Mouse (Mus musculus) CH12.LX (cell line): ENCODE data around the gene 2610318N02Rik. TPM values are rescaled to one million over a fixed set of nuclear protein-coding genes. Genes with fewer than 3 reads are reported as not detected.

Experiments used
- DNase-seq: peaks from one replicate; pipeline ENCODE4 v3.0.0-alpha.2; 2013; ENCODE audit errors: extremely low read depth
- H3K27ac ChIP-seq: 2 replicates; pipeline ENCODE4 v1.5.1; 2012; ENCODE audit warnings: low read depth, mild to moderate bottlenecking, control low read depth, moderate library complexity; ENCODE audit not compliant: insufficient read depth
- H3K27me3 ChIP-seq: replicated peaks from 2 replicates; pipeline ENCODE3; 2012; ENCODE audit warnings: inconsistent platforms
- H3K36me3 ChIP-seq, 2 experiments: replicated peaks in 1 of 2; 2 replicates each; pipeline versions ENCODE3 to v1.6.1; 2012; ENCODE audit warnings: inconsistent platforms in 1 of 2, low read length in 1 of 2, mild to moderate bottlenecking in 1 of 2, mixed read lengths in 1 of 2, moderate library complexity in 1 of 2; ENCODE audit not compliant: control insufficient read depth in 1 of 2, insufficient read depth in 1 of 2
- H3K4me1 ChIP-seq, 2 experiments: 2 replicates each; pipeline ENCODE4 v1.6.1; 2012; ENCODE audit warnings: inconsistent platforms in 1 of 2, moderate library complexity in 1 of 2; ENCODE audit not compliant: insufficient read depth in 2 of 2, control insufficient read depth in 1 of 2
- H3K4me2 ChIP-seq: 2 replicates; pipeline ENCODE4 v1.6.1; 2012; ENCODE audit warnings: low read depth, mild to moderate bottlenecking, control low read depth; ENCODE audit not compliant: poor library complexity, insufficient read depth, severe bottlenecking
- H3K4me3 ChIP-seq, 3 experiments: fragments of 150-350 bp in 1 of 3; sonication (generic) in 1 of 3; replicated peaks in 1 of 3; 2 replicates each; pipeline versions ENCODE3 to v1.5.1; 2011 to 2012; ENCODE audit warnings: low read depth in 2 of 3, low read length in 2 of 3, mild to moderate bottlenecking in 2 of 3, moderate library complexity in 2 of 3, control low read depth in 1 of 3, improper control_type of control experiment in 1 of 3, inconsistent platforms in 1 of 3, mixed read lengths in 1 of 3; ENCODE audit not compliant: poor library complexity in 1 of 3
- H3K79me2 ChIP-seq: replicated peaks from 2 replicates; pipeline ENCODE4 v1.6.1; 2012; ENCODE audit warnings: mild to moderate bottlenecking, moderate library complexity; ENCODE audit not compliant: control insufficient read depth, poor library complexity, insufficient read depth, severe bottlenecking; ENCODE audit errors: extremely low read depth
- H3K9ac ChIP-seq: 2 replicates; pipeline ENCODE4 v1.6.1; 2012; ENCODE audit warnings: low read depth, mild to moderate bottlenecking, control low read depth, moderate library complexity; ENCODE audit not compliant: insufficient read depth
- H3K9me3 ChIP-seq: replicated peaks from 2 replicates; pipeline ENCODE3; 2012; ENCODE audit warnings: low read length, inconsistent platforms, mixed read lengths
- CHD2 ChIP-seq: IDR thresholded peaks from 2 replicates; pipeline ENCODE4 v1.6.1; 2011; ENCODE audit warnings: low read length, improper control_type of control experiment
- CTCF ChIP-seq, 2 experiments: IDR thresholded peaks in 1 of 2; conservative IDR thresholded peaks in 1 of 2; 2 replicates each; pipeline ENCODE4 v1.5.1; 2011 to 2012; ENCODE audit warnings: low read depth in 2 of 2, low read length in 2 of 2, improper control_type of control experiment in 1 of 2, inconsistent platforms in 1 of 2, mild to moderate bottlenecking in 1 of 2, moderate library complexity in 1 of 2
- ELF1 ChIP-seq: IDR thresholded peaks from 2 replicates; pipeline ENCODE4 v1.6.1; 2014; ENCODE audit warnings: low read depth, mild to moderate bottlenecking, inconsistent platforms, low read length, improper control_type of control experiment
- GABPA ChIP-seq: IDR thresholded peaks from 2 replicates; pipeline ENCODE4 v1.6.1; 2012; ENCODE audit warnings: low read depth, low read length, improper control_type of control experiment, inconsistent platforms; ENCODE audit not compliant: insufficient replicate concordance
- HCFC1 ChIP-seq: IDR thresholded peaks from 2 replicates; pipeline ENCODE4 v1.6.1; 2012; ENCODE audit warnings: low read depth, mild to moderate bottlenecking, inconsistent platforms, low read length, improper control_type of control experiment
- JUN ChIP-seq: IDR thresholded peaks from 2 replicates; pipeline ENCODE4 v1.6.1; 2011; ENCODE audit warnings: low read depth, mild to moderate bottlenecking, low read length, improper control_type of control experiment, moderate library complexity; ENCODE audit not compliant: insufficient read depth
- JUND ChIP-seq: conservative IDR thresholded peaks from 2 replicates; pipeline ENCODE4 v1.6.1; 2011; ENCODE audit warnings: low read depth, low read length, improper control_type of control experiment
- KAT2A ChIP-seq: IDR thresholded peaks from 2 replicates; pipeline ENCODE4 v1.6.1; 2012; ENCODE audit warnings: low read length, improper control_type of control experiment, inconsistent platforms; ENCODE audit not compliant: insufficient replicate concordance
- MAFK ChIP-seq: IDR thresholded peaks from 2 replicates; pipeline ENCODE4 v1.6.1; 2011; ENCODE audit warnings: low read length, improper control_type of control experiment; ENCODE audit not compliant: insufficient replicate concordance
- MAX ChIP-seq: IDR thresholded peaks from 2 replicates; pipeline ENCODE4 v1.6.1; 2011; ENCODE audit warnings: low read length, improper control_type of control experiment
- MAZ ChIP-seq: IDR thresholded peaks from 2 replicates; pipeline ENCODE4 v1.6.1; 2012; ENCODE audit warnings: low read depth, mild to moderate bottlenecking, inconsistent platforms, low read length, improper control_type of control experiment, moderate library complexity
- MEF2A ChIP-seq: IDR thresholded peaks from 2 replicates; pipeline ENCODE4 v1.6.1; 2014; ENCODE audit warnings: low read depth, mild to moderate bottlenecking, inconsistent platforms, low read length, improper control_type of control experiment, borderline replicate concordance
- MYC ChIP-seq: IDR thresholded peaks from 2 replicates; pipeline ENCODE4 v1.6.1; 2011; ENCODE audit warnings: low read depth, mild to moderate bottlenecking, improper control_type of control experiment, low read length
- NRF1 ChIP-seq: IDR thresholded peaks from 2 replicates; pipeline ENCODE4 v1.6.1; 2014; ENCODE audit warnings: low read depth, mild to moderate bottlenecking, inconsistent platforms, low read length, improper control_type of control experiment, moderate library complexity
- POLR2A ChIP-seq: IDR thresholded peaks from 2 replicates; pipeline ENCODE4 v1.6.1; 2011; ENCODE audit warnings: low read depth, mild to moderate bottlenecking, improper control_type of control experiment, low read length
- POLR2AphosphoS2 ChIP-seq: IDR thresholded peaks from 2 replicates; pipeline ENCODE4 v1.6.1; 2011; ENCODE audit warnings: low read depth, low read length, improper control_type of control experiment
- RAD21 ChIP-seq: IDR thresholded peaks from 2 replicates; pipeline ENCODE4 v1.6.1; 2011; ENCODE audit warnings: low read depth, mild to moderate bottlenecking, low read length, improper control_type of control experiment, moderate library complexity
- SIN3A ChIP-seq: IDR thresholded peaks from 2 replicates; pipeline ENCODE4 v1.6.1; 2012; ENCODE audit warnings: low read length, improper control_type of control experiment, inconsistent platforms
- TBP ChIP-seq: conservative IDR thresholded peaks from 2 replicates; pipeline ENCODE4 v1.6.1; 2011; ENCODE audit warnings: low read depth, low read length, improper control_type of control experiment
- TCF12 ChIP-seq: IDR thresholded peaks from 2 replicates; pipeline ENCODE4 v1.6.1; 2014; ENCODE audit warnings: low read depth, mild to moderate bottlenecking, inconsistent platforms, low read length, improper control_type of control experiment
- UBTF ChIP-seq: IDR thresholded peaks from 2 replicates; pipeline ENCODE4 v1.6.1; 2012; ENCODE audit warnings: low read depth, mild to moderate bottlenecking, inconsistent platforms, low read length, improper control_type of control experiment, moderate library complexity
- USF1 ChIP-seq: IDR thresholded peaks from 2 replicates; pipeline ENCODE4 v1.6.1; 2014; ENCODE audit warnings: low read depth, mild to moderate bottlenecking, inconsistent platforms, low read length, improper control_type of control experiment
- ZC3H11A ChIP-seq: IDR thresholded peaks from 2 replicates; pipeline ENCODE4 v1.6.1; 2012; ENCODE audit warnings: low read depth, mild to moderate bottlenecking, inconsistent platforms, low read length, improper control_type of control experiment
- ZKSCAN1 ChIP-seq: IDR thresholded peaks from 2 replicates; pipeline ENCODE4 v1.6.1; 2012; ENCODE audit warnings: low read depth, inconsistent platforms, low read length, improper control_type of control experiment, borderline replicate concordance
- ZMIZ1 ChIP-seq: IDR thresholded peaks from 2 replicates; pipeline ENCODE4 v1.6.1; 2012; ENCODE audit warnings: low read depth, mild to moderate bottlenecking, inconsistent platforms, low read length, improper control_type of control experiment
- dilution Hi-C: fragments of 300-500 bp; cut with MboI; formaldehyde crosslinking; loops from 2 replicates; pipeline ENCODE4 v1.14.3; 2020; ENCODE audit warnings: low sequenced_read_pairs; ENCODE audit not compliant: extremely low pct_unique_long_range_greater_than_20kb, extremely low pct_ligation_motif_present
- in situ Hi-C: fragments of 300-500 bp; cut with MboI; formaldehyde crosslinking; loops from 3 replicates; pipeline ENCODE4 v1.14.3; 2019; ENCODE audit warnings: low sequenced_read_pairs, low pct_ligation_motif_present, low pct_unique_long_range_greater_than_20kb, mixed read lengths
- polyA plus RNA-seq: library from polyadenylated mRNA; unstranded; fragments of >175 nt; gene quantifications from 2 replicates; pipeline ENCODE4 v1.2.1, GENCODE M21; 2012; ENCODE audit warnings: low read depth; ENCODE audit not compliant: insufficient read length
- total RNA-seq, 2 experiments: library from RNA; depleted of rRNA; stranded (reverse); fragments of 300-350 nt in 1 of 2; fragments of >200 nt in 1 of 2; gene quantifications; 2 replicates each; pipeline ENCODE4 v1.2.3; 2012 to 2014

Gene 2610318N02Rik
- total and polyA plus RNA-seq, 3 experiments: 21.0 to 78.4 (median 33.3) TPM

DNA sequence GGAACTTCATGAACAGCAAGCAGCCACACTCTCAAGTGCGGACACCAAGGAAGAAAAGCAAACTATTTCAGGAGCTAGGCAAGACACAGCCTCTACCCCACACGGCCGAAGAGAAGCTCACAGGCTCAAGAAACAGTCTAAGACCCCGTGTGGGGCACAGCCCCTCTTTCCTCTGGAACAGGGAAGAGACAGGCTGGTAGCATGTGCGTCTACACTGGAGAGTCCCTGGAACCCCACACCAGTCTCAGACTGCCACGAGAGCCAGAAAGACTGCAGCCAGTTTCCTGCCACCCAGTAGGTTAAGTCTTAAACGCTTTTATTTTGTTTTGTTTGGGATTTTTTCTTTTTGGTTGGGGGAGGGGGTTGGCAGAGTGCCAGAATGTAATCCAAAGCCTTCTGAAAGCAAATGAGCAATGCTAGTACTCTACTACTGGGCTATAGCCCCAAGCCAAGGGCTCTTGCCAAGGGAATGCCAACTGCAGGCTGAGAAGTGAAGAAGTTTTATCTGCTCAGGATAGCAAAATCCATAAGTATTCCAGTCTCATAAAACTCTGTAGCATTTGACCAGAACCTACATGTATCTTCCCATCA, 22.2 kb downstream of the 2610318N02Rik start:
- no peaks in the 10 kb centered on the region for H3K4me1 ChIP-seq
- no peaks in the 10 kb centered on the region for H3K9me3 ChIP-seq
- TF ChIP-seq JUND (no peak), UBTF (no peak), GABPA (no peak), MAX (no peak), ZMIZ1 (no peak), CTCF (conservative IDR thresholded peaks at IDR 0.05 in 1 of 2, IDR thresholded peaks at IDR 0.05 in 1 of 2; ENCODE audit: low read depth in 2 of 2, low read length in 2 of 2) (no peak)
- TF ChIP-seq, all 38 proteins: peak for 0
- H3K27me3 ChIP-seq: no peaks in the 10 kb centered on the region
- H3K4me3 ChIP-seq: no peak overlapping the region
- peaks cover 65 to 91% of the 10 kb centered on the region in 2 experiments for H3K36me3 ChIP-seq
- no peak overlapping the region for H3K27ac ChIP-seq
- no peak overlapping the region for H3K9ac ChIP-seq
- 0 out of 2 replicates have a peak, but pooled peaks cover 2% of the 10 kb centered on the region for H3K79me2 ChIP-seq
- in situ Hi-C loops: no loop called here
- H3K4me2 ChIP-seq: no peak overlapping the region
- no peak for DNase-seq
- dilution Hi-C loops: no loop called here

DNA sequence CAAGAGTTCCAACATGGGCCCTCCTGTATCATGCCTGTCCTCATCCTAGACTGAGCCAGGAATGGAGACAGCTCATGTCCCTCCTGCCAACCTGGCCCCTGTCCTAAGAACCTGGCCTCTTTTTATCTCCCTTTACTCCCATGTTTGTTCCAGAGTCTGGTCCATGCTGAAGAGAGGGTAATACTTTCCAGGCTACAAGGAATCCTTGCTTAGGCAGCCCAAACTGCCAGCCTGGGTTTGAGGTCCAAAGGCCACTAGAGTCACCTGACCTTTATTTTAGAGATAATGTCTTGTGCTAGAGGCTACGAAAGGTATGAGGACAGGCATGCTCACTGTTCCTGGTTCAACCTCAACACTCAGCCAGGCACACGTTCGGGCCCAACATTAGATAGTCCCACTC, 28.0 kb downstream of the 2610318N02Rik start:
- H3K27ac ChIP-seq: no peak overlapping the region
- TF ChIP-seq MEF2A: no peak
- no peak for TF ChIP-seq SIN3A
- no peak for TF ChIP-seq TBP
- TF ChIP-seq MAFK: no peak
- TF ChIP-seq GABPA: no peak
- no peak for TF ChIP-seq USF1
- TF ChIP-seq CHD2: no peak
- no peak for TF ChIP-seq MYC
- no peak overlapping the region for H3K4me2 ChIP-seq
- H3K9ac ChIP-seq: no peak overlapping the region
- H3K36me3 ChIP-seq: peaks cover 80 to 95% of the 10 kb centered on the region in 2 experiments
- DNase-seq: no peak
- H3K9me3 ChIP-seq: no peaks in the 10 kb centered on the region
- H3K27me3 ChIP-seq: no peaks in the 10 kb centered on the region
- H3K4me1 ChIP-seq: no peaks in the 10 kb centered on the region
- in situ Hi-C loops: no loop called here
- H3K4me3 ChIP-seq: no peak overlapping the region
- dilution Hi-C loops: no loop called here
- no peaks in the 10 kb centered on the region for H3K79me2 ChIP-seq

DNA sequence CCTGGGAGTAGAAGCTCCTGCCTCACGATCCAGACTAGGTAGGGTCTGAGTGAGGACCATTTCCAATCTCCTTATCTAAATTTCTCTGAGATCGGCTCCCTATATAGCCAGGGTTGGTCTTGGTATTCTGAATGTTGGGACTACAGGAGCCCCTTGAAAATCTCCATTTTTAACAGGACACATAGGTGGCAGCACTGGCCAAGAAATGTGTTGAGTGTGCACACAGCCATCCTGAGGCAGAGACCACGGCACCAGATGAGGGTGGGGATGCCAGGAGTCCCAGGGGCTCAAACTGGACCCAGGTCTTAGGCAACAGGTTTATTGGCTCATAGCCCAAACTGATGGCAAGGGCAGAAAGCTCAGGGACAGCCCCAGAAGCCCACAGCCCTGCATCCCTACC, 36.6 kb downstream of the 2610318N02Rik start:
- Histone ChIP-seq H3K4me1 (no peaks in the 10 kb centered on the region), H3K4me2 (no peak overlapping the region), H3K27ac (no peak overlapping the region), H3K4me3 (no peak overlapping the region), H3K79me2 (no peaks in the 10 kb centered on the region), H3K9me3 (no peaks in the 10 kb centered on the region), H3K27me3 (no peaks in the 10 kb centered on the region), H3K36me3 (peaks cover 89 to 100% of the 10 kb centered on the region in 2 experiments), H3K9ac (no peak overlapping the region)
- in situ Hi-C loops (no loop called here), dilution Hi-C loops (no loop called here)
- DNase-seq: no peak
- no peak for TF ChIP-seq HCFC1
- TF ChIP-seq POLR2AphosphoS2: no peak
- TF ChIP-seq ZKSCAN1: no peak
- TF ChIP-seq CHD2: no peak
- TF ChIP-seq ZC3H11A: no peak
- no peak for TF ChIP-seq POLR2A
- peak; percentile 13 for TF ChIP-seq RAD21
- TF ChIP-seq SIN3A: no peak
- TF ChIP-seq ELF1: no peak
- TF ChIP-seq NRF1: no peak
- TF ChIP-seq TBP: no peak
- no peak for TF ChIP-seq JUN
- TF ChIP-seq JUND: no peak
- no peak for TF ChIP-seq TCF12
- peak in 1 of 2 experiments; percentile 33; a peak in 2 of 4 replicates for TF ChIP-seq CTCF (conservative IDR thresholded peaks at IDR 0.05 in 1 of 2, IDR thresholded peaks at IDR 0.05 in 1 of 2; ENCODE audit: low read depth in 2 of 2, low read length in 2 of 2)
- no peak for TF ChIP-seq MAZ
- TF ChIP-seq KAT2A: no peak
